Mouse (Mus musculus) spleen, adult 2 months (tissue): ENCODE data around the gene Ppp6r1. TPM values are rescaled to one million over a fixed set of nuclear protein-coding genes. Genes with fewer than 3 reads are reported as not detected.
A peak's percentile ranks its signal among the peaks of the same experiment; 100 is the strongest.

Experiments
- DNase-seq, 2 experiments: peaks; one replicate each; pipeline versions ENCODE4 v3.0.0 to v3.0.0-alpha.2; 2012 to 2021; ENCODE audit warnings: low spot score in 2 of 2, low read depth in 1 of 2
- H3K27ac ChIP-seq: fragments of 200-500 bp; 2 replicates; pipeline ENCODE4 v1.5.1; 2012; ENCODE audit warnings: low read length, inconsistent platforms; ENCODE audit not compliant: insufficient read depth
- H3K27me3 ChIP-seq: fragments of 200-500 bp; 2 replicates; pipeline ENCODE4 v1.6.1; 2012; ENCODE audit warnings: mild to moderate bottlenecking, moderate library complexity, low read length, inconsistent platforms; ENCODE audit not compliant: control insufficient read depth, insufficient read depth
- H3K36me3 ChIP-seq: fragments of 200-500 bp; 2 replicates; pipeline ENCODE4 v1.6.1; 2012; ENCODE audit warnings: mild to moderate bottlenecking, low read length, inconsistent platforms; ENCODE audit not compliant: control insufficient read depth, insufficient read depth
- H3K4me1 ChIP-seq: fragments of 200-500 bp; 2 replicates; pipeline ENCODE4 v1.6.1; 2011; ENCODE audit warnings: inconsistent platforms; ENCODE audit not compliant: control insufficient read depth, insufficient read depth, insufficient read length
- H3K4me3 ChIP-seq: fragments of 200-500 bp; 2 replicates; pipeline ENCODE4 v1.5.1; 2011; ENCODE audit warnings: mild to moderate bottlenecking, inconsistent platforms; ENCODE audit not compliant: insufficient read depth, insufficient read length; ENCODE audit errors: extremely low read depth
- CTCF ChIP-seq: fragments of 200-500 bp; IDR thresholded peaks from 2 replicates; pipeline ENCODE4 v1.5.1; 2011; ENCODE audit warnings: mild to moderate bottlenecking, inconsistent platforms; ENCODE audit not compliant: insufficient read depth, insufficient read length, insufficient replicate concordance; ENCODE audit errors: extremely low read depth
- POLR2A ChIP-seq: fragments of 200-500 bp; IDR thresholded peaks from 2 replicates; pipeline ENCODE4 v1.6.1; 2011; ENCODE audit warnings: low read depth, low read length, inconsistent platforms
- WGBS: fragments of 180-500 bp; shearing (Covaris S2); methylation state at CpG from one replicate; pipeline ENCODE4 v1.1.7; 2018; 5-methylcytosine and 5-hydroxymethylcytosine counted together
- polyA plus RNA-seq: library from polyadenylated mRNA; depleted of rRNA; stranded (reverse); fragments of >200 nt; gene quantifications from 2 replicates; pipeline ENCODE4 v1.2.3, GENCODE M21; 2012

The Ppp6r1 gene
- polyA plus RNA-seq, 1 experiment = 136 TPM

DNA sequence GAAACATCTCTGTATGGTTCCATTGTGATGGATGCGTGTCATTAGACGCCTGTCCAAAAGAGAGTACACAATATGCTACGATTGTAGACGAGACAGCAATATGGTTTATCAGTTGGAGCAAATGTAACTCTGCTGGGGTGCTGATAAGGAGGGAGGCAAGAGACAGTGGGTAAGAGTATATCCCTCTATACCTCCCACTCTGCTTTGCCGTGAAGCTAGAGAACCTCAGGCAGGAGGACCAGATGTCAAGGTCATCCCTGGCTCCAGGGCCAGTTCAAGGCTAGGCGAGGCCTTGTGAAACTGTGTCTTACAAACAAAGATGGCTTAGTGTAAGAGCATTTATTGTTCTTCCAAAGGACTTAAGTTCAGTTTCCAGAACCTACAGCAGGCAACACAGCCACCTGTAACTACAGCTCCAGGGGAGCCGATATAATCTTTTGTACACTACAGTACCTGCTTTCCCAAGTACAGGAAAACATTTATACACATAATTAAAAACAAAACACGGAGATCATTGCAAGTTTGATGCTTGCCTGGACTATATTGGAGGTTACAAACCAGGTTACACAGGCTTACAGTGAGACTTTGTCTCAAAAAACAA is 11.9 kb upstream of the Ppp6r1 start:
- TF ChIP-seq POLR2A = no peak
- TF ChIP-seq CTCF = no peak
- no peaks in the 10 kb centered on the region for H3K27me3 ChIP-seq
- WGBS = 89% methylated on average over 8 of the region's 8 CpGs
- DNase-seq = no peak
- no peak overlapping the region for H3K27ac ChIP-seq
- no peak overlapping the region for H3K4me3 ChIP-seq
- H3K36me3 ChIP-seq = peaks cover 9% of the 10 kb centered on the region; the same call in 1 of the 2 replicates
- no peaks in the 10 kb centered on the region for H3K4me1 ChIP-seq

DNA sequence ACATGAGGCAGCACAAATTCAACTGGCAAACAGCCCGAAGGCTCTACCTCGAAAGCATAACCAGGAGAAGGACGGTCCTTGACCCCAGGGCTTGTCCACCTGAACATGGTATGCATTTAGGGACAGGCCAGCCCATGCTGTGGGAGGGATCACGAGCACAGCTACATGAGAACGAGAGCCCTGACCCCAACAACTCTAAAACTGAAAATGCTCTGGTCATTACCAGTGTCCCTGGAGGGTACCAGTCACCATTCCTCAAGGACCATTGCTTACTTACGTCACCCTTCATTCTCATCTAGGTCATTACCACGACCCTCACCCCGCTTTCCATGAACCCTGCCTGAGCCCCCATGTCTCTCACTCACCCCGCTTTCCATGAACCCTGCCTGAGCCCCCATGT is 10.3 kb upstream of the Ppp6r1 start:
- Histone ChIP-seq H3K4me3 (no peak overlapping the region), H3K4me1 (no peaks in the 10 kb centered on the region), H3K36me3 (peaks cover 9% of the 10 kb centered on the region; the same call in 1 of the 2 replicates), H3K27me3 (no peaks in the 10 kb centered on the region), H3K27ac (no peak overlapping the region)
- 91% methylated on average over 9 of the region's 9 CpGs for WGBS
- TF ChIP-seq POLR2A = no peak
- TF ChIP-seq CTCF = no peak
- DNase-seq = no peak

DNA sequence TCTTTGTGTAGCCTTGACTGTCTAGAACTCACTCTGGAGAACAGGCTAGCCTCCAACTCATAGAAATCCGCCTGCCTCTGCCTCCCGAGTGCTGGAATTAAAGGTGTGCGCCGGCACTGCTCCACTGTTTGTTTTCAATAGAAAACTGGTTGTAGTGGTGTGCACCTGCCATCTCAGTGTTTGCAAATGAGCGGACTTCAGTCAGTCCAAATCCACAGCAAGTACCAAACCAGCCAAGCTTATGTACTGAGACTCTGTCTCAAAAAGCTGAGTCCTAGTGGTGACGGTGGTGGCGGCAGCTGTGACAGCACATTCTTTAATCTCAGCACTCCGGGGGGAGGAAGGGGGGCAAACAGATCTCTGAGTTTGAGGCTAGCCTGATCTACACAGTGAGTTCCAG is 9.7 kb upstream of the Ppp6r1 start:
- no peak overlapping the region for H3K4me3 ChIP-seq
- H3K27me3 ChIP-seq = no peaks in the 10 kb centered on the region
- H3K27ac ChIP-seq = no peak overlapping the region
- peaks cover under 1% of the 10 kb centered on the region; the same call in 1 of the 2 replicates for H3K4me1 ChIP-seq
- no peak for DNase-seq
- no peak for TF ChIP-seq CTCF
- no peak for TF ChIP-seq POLR2A
- H3K36me3 ChIP-seq = peaks cover 9% of the 10 kb centered on the region; the same call in 1 of the 2 replicates
- 92% methylated on average over 8 of the region's 8 CpGs for WGBS

DNA sequence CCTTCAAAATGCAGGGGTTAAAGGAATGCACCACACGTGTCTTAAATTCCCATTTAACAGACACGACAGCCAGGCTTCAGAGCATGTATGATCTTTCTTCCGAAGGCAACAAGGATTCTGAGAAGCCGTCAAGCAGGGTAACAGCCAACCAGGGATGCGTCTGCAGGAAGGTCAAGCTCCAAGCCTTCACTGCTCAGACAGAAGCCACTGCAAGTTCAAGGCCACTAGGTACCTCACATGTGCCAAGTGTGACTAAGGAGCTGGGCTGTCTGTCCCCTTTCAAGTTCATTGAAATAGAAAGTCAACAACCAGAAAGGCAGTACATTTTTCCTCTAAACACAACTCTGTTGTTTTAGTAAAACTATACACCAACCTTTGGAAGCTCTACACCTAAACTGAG is 8.1 kb upstream of the Ppp6r1 start:
- H3K27me3 ChIP-seq = no peaks in the 10 kb centered on the region
- DNase-seq = no peak
- H3K36me3 ChIP-seq = peaks cover 11% of the 10 kb centered on the region; the same call in 1 of the 2 replicates
- no peak for TF ChIP-seq POLR2A
- no peak for TF ChIP-seq CTCF
- 95% methylated on average over 5 of the region's 5 CpGs for WGBS
- peaks cover 4% of the 10 kb centered on the region; the same call in 1 of the 2 replicates for H3K4me1 ChIP-seq
- no peak overlapping the region for H3K27ac ChIP-seq
- H3K4me3 ChIP-seq = no peak overlapping the region

DNA sequence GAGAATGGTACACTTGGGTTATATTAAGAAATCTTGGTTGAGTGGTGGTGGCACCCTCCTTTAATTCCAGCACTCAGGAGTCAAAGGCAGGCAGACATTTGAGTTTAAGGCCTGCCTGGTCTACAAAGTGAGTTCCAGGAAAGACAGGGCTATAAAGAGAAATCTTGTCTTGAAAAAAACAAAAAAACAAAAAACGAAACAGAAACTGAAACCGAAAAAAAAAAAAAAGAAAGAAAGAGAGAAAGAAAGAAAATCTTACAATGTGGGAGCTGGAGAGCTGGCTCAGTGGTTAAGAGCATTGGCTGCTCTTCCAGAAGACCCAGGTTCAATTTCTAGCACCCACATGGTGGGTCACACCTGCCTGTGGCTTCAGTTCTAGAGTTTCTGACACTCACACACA is 4.9 kb upstream of the Ppp6r1 start:
- Histone ChIP-seq H3K36me3 (peaks cover 8% of the 10 kb centered on the region; the same call in 1 of the 2 replicates), H3K4me1 (peaks cover 4% of the 10 kb centered on the region; the same call in 1 of the 2 replicates), H3K27me3 (no peaks in the 10 kb centered on the region), H3K27ac (peak overlapping the region; percentile 52; the same call in 1 of the 2 replicates), H3K4me3 (no peak overlapping the region)
- 46% methylated on average over 2 of the region's 2 CpGs for WGBS
- no peak for TF ChIP-seq POLR2A
- no peak for TF ChIP-seq CTCF
- no peak for DNase-seq

DNA sequence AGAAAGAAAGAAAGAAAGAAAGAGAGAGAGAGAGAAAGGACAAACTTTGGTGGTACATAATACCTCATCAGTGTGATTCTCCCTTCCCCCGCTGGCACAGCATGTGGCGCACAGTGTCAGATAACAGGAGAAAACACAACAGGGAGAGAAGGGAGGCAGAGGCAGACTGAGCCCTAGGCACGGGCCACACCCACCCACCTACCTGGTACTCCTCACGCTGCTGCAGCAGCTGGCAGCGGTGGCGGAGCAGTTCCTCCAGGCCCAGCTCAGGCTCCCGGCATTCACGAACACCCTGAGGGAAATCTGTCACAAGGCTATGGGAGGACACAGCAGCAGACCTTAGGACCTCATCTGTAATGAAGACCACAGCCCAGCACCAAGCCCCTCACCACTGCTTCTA is 4.4 kb upstream of the Ppp6r1 start:
- H3K27ac ChIP-seq = peak overlapping the region; percentile 52; the same call in 1 of the 2 replicates
- H3K4me3 ChIP-seq = no peak overlapping the region
- no peak for TF ChIP-seq CTCF
- no peak for TF ChIP-seq POLR2A
- no peaks in the 10 kb centered on the region for H3K27me3 ChIP-seq
- DNase-seq = no peak
- WGBS = 80% methylated on average over 8 of the region's 8 CpGs
- peaks cover 6% of the 10 kb centered on the region; the same call in 1 of the 2 replicates for H3K36me3 ChIP-seq
- peaks cover 4% of the 10 kb centered on the region; the same call in 1 of the 2 replicates for H3K4me1 ChIP-seq

DNA sequence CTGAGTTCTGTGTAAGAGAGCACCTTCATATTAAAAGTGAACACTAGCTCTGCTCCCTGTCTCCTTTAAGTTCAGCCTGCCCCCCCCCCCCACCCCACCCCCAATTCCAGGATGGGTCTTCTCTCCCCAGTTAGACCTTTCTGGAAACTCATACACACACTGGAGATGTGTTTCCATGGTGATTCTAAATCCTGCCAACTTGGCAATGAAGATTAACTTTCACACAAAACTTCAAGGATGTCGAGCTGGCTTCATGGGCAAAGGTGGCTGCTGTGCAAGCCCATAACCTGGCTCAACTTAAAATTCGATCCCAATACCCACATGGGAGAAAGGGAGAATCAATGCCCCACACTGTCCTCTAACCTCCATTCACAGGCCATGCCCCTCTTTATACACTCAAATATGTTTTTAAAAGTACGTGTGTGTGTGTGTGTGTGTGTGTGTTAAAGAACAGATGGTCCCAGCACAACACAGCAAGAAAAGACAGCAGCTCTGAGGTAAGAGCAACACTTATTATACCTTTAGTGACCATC is 1.2 kb upstream of the Ppp6r1 start:
- no peak for DNase-seq
- WGBS = 84% methylated on average over 3 of the region's 3 CpGs
- no peak for TF ChIP-seq CTCF
- TF ChIP-seq POLR2A = no peak
- H3K36me3 ChIP-seq = peaks cover 2% of the 10 kb centered on the region; the same call in 1 of the 2 replicates
- H3K27me3 ChIP-seq = no peaks in the 10 kb centered on the region
- H3K4me1 ChIP-seq = peaks cover 20% of the 10 kb centered on the region; the same call in 1 of the 2 replicates
- no peak overlapping the region for H3K4me3 ChIP-seq
- H3K27ac ChIP-seq = no peak overlapping the region
